Mouse (Mus musculus) adrenal gland, postnatal 4 days (tissue): ENCODE data around the gene Zfp319. TPM values are rescaled to one million over a fixed set of nuclear protein-coding genes. Genes with fewer than 3 reads are reported as not detected.

Experiments used
- DNase-seq, 2 experiments: peaks; one replicate each; pipeline ENCODE4 v3.0.0; 2021 to 2022; ENCODE audit warnings: low spot score in 2 of 2, mixed read lengths in 2 of 2
- total RNA-seq, 2 experiments: library from RNA; stranded (reverse); gene quantifications; 2 replicates each; pipeline ENCODE4 v1.2.3; 2021

The Zfp319 gene
- total RNA-seq, 2 experiments from 2014 or later, result 15.9 to 16.7 TPM

GRCm38 (mm10) chr8:95352151-95352870 is 20.6 kb upstream of the Zfp319 start, which contains the start of gene Mmp15:
TSS of gene Mmp15 (plus strand) at chr8:95352268.
- peak; percentile 32 to 58 for DNase-seq

- DNase-seq, result no peak
Observed at GRCm38 (mm10) chr8:95351461-95351860, 19.7 kb upstream of the Zfp319 start.

DNA sequence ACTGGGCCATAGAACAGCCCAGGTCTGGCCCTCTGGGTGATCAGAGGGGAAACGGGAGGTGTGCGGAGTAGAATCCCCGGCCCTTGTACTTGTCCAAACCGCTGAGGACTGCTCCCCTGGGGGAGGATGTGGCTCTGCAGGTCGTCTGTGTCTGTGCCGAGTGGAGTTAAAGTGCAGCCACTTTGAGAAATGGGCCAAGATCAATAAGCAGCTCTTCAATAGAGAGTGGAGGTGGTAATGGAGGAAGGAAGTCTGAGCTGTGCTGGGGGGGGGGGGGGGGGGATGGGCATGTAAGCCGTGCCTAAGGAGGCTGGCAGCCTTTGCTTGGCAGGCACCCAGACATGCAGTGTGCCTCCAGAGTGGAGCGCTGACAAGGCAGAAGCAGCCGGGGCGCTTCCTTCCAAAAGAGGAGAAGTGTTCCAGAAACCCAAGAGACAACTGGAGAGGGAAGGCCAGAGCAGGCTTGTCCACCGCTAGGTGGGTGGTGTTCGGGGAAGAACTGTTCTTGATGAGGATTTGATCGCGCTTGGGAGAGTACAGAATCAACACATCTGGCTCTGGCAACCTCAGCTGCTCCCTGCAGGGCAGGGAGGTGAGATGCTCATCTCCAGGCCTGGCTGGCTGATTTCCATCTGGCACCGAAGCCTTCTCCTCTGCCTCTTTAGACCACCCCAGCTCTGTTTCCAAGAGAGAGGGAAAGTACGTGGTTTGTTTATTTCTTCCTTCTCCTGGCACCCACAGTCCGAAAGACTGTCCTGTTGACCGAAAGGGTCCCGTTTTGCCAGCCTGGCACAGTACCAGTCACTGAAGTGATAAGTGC is 17.3 kb upstream of the Zfp319 start:
- no peak for DNase-seq

DNA sequence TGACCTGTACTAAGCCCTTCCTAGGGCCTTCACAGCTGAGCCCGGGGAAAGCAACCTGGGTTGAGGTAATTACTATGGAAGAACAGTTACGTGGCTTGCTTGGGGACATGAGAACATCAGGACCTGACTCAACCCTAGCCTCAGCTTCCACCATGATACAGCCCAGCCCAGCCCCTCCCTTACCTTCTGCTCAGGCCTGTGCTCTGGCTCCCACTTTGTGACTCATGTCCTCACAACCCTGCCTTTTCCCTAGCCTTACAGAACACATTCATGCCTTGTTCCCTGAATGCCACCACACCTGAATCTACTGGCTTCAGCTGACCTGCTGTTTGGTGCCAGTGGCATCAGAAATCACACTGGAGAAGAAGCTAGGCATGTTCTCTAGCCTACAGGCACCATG is 16.6 kb upstream of the Zfp319 start:
- DNase-seq, result no peak

GRCm38 (mm10) chr8:95346643-95347545 is 15.1 kb upstream of the Zfp319 start:
- DNase-seq, result peak; percentile 36 to 37

DNA sequence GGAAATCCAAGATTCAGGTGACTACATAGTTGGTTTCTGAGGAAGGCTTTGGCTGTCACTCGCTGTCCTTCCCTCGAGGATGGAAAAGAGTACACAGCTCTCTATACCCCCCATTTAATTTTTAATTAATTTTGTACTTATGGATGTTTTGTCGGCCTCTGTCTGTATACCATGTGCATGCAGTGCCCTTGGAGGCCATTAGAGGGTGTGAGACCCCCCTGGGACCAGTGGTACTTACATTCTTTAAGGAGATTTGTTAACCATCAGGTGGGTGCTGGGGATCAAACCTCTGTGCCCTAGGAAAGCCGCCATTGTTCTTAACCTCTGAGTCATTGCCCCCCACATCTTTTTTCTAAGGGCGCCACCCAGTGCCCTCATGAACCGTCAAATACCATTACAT is 12.9 kb upstream of the Zfp319 start:
- no peak for DNase-seq

DNA sequence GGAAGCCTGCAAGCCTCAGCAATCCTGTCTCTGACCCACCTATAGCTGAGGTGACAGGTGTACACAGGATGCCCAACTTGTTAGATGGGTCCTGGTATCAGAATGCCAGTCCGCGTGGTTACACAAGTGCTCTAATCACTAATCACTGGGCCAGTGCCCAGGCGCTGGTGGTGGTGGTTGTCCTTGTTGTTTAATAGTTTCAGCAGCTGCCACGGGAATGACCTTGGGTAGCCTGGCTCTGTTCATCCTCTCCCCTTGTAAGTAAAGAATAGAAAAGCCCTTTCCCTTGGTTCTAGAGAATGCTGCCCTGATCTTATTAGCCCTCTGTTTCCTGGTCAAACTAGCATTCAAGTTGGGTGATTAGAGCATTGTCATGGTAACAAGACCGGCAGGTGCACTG is 10.0 kb upstream of the Zfp319 start:
- DNase-seq, result no peak

- no peak for DNase-seq
Observed at GRCm38 (mm10) chr8:95336363-95336762, 4.6 kb upstream of the Zfp319 start.

DNA sequence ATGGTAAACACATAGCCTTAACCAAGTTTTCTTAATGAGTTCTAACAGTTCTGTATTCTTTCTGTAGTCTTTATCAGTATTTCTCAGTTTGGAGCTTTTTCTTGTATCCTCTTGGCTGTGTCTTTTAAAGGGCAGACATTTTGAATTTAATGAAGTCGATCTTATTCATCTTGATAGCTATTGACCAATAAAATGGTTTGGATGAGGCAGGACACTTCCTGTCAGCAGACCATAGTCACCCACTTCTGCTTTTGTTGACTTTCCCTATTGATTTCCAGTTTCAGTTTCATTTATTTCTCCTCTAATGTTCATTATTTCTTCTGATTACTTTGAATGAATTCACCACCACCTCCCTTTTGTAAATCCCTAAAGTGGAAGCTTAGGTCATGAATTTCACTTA is 4.0 kb upstream of the Zfp319 start:
- DNase-seq, result no peak

GRCm38 (mm10) chr8:95332437-95333199 is 868 bp upstream of the Zfp319 start:
- no peak for DNase-seq

DNA sequence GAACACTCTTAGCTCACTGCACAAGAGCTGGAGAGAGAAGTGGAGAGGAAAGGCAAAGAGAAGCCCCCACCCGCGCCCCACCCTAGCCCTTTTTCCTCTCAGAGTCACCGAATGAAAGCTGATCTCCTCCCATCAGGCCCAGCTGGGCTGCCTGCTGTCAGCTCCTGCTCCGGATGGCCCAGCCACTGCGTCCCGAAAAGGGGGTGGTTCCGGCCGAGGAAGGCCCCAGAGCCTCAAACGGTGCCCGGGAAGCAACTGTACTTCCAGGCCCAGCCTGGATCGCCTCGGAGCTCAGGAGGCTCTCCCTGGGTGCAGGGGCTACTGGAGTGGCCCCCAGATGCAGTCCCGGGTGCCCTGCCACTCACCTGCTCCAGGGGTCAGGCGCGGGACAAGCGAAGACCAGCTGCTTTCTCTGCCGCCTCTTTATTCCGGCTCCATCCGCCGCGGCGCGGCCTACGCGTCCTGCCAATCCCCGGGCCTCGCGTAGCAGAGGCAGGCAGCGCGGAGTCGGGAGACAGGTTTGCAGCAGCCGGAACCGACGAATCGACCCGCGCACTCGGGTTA is 512 bp downstream of the Zfp319 start:
- peak in 1 of 2 experiments; percentile 45 for DNase-seq

- no peak for DNase-seq
Observed at GRCm38 (mm10) chr8:95330367-95330766, 1.4 kb downstream of the Zfp319 start.

DNA sequence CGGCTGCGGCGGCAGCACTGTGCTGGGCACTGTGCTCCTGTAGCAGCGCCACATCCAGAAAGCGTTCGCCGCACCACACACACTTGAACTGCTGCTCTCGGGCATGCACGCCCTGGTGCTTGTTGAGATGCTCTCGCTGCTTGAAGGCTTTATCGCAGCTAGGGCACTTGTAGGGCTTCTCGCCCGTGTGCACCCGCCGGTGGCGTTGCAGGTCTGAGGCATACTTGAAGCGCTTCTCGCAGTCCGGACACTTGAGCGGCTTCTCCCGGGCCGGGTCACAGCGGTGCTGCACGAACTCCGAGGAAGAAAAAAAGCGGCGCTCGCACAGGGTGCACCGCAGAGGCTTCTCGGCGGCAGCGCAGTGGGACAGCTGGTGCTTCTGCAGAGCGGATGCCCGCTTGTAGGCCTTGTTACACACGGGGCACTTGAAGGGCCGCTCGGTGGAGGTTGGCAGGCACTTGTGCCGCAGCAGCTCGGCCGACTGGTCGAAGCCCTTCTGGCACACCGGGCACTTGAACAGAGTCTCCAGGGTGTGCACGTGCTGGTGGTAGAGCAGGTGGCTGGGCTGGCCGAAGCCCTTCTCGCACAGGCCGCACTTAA is 3.8 kb downstream of the Zfp319 start:
- no peak for DNase-seq

- DNase-seq, result no peak
Observed at GRCm38 (mm10) chr8:95326822-95327221, 4.9 kb downstream of the Zfp319 start.

DNA sequence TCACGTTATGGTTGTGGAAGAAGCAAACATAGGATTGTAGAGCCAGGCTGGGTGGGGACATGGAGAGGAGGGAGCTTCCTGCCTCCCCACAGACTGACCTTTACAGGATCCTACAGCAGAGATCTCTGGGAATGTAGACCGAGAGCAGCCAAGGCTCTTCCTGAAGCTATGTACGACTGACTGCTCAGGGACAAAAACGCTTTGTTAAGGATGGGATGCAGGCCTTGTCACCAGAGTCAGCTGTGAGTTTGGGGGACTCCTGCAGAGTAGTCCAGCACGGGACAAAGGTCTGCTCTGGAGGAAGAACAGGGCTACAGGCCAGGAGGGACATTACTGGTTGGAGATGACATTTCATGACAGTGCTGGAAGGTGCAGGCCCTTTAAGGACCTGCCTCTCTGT is 7.1 kb downstream of the Zfp319 start:
- DNase-seq, result no peak

GRCm38 (mm10) chr8:95323201-95323600 is 8.5 kb downstream of the Zfp319 start:
- DNase-seq, result no peak

GRCm38 (mm10) chr8:95320224-95321139 is 11.3 kb downstream of the Zfp319 start:
- DNase-seq, result peak in 1 of 2 experiments; percentile 26

DNA sequence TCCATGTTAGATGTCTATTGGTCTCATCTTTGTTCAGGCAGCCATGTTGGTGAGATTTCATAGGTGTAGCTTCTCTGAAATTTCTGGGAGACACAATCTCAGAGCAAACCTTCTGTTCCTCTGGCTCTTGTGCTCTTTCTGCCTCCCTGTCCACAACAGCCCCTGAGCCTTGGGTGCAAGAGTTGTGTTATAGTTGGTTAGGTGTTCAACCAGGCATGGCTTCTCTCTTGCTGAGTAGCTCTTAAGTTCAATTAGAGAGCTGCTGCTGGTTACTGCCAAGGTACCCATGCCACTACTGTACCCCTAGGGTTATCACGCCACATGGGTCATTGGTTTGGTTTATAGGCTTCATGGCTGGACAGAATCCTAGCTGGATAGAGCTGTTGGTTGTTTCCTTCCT is 16.4 kb downstream of the Zfp319 start:
- DNase-seq, result no peak

DNA sequence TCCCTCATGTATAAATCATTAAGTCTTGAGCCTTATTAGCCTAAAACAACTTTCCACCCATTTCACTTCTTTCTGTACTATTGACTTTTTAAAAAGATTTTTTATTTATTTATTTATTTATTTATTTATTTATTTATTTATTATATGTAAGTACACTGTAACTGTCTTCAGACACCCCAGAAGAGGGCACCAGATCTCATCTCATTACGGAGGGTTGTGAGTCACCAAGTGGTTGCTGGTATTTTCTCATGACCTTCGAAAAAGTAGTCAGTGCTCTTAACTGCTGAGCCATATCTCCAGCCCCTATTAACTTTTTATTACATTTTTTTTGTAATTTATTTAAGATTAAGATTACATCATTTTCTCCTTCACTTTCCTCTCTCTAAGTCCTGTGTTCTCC is 17.0 kb downstream of the Zfp319 start:
- DNase-seq, result no peak
